Mouse (Mus musculus): ENCODE data around the gene Nup153. TPM values are rescaled to one million over a fixed set of nuclear protein-coding genes. Genes with fewer than 3 reads are reported as not detected.
A peak's percentile ranks its signal among the peaks of the same experiment; 100 is the strongest.

Nup153 gene
- total RNA-seq, 1 experiment from 2014 or later = 126 TPM

DNA sequence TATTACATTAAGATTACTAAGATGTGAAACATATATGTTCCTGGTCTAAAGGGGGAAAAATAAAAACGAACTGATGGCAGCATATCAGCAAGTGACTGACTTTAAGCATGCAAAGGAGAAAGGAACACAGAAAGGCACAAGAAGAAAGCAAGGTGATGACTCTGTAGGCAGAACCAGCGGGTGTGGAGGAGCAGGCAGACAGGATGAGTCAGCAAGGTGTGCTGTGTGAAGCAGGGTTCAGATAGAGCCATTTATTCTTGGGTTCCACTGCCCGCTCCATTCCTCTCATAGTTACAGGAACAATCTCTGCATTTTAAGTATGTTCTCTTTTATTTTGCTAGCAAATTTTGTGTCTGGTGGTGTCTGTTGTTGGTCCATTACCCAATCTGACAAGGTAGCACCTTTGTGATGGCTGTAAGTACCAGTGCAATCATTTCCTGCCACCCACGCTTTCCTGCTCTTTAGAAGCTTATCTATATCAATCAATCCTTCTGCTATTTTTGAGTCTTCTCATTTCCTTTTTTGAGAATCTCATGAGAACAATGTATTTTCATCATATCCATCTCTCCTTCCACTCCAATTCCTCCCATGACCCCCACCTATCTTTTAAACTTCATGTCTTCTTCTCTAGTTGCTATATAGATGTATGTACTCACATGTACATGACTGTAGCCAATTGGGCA, 37.0 kb downstream of the Nup153 start:
- ATAC-seq (ENCODE audit: extremely low read depth, insufficient number of reproducible peaks, low FRiP score, poor library complexity, severe bottlenecking) = no peak

DNA sequence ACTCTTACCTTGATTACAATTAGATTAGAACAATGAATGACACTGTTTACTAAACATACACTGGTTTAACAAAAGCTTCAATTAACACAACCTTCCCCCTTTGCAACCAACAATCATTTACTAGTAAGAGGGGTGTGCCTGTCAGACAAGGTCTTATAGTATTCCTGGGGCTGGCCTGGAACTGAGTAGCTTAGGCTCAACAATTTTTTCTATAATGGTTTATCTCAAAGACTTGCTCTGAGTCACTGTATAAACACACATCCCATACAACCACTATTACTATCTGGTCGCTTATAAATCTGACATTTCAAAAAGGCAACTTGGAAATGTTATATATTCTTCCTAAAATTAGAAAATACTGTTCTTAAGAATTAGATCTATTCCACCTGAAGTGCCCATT, 44.4 kb downstream of the Nup153 start:
- ATAC-seq (ENCODE audit: extremely low read depth, insufficient number of reproducible peaks, low FRiP score, poor library complexity, severe bottlenecking) = no peak

DNA sequence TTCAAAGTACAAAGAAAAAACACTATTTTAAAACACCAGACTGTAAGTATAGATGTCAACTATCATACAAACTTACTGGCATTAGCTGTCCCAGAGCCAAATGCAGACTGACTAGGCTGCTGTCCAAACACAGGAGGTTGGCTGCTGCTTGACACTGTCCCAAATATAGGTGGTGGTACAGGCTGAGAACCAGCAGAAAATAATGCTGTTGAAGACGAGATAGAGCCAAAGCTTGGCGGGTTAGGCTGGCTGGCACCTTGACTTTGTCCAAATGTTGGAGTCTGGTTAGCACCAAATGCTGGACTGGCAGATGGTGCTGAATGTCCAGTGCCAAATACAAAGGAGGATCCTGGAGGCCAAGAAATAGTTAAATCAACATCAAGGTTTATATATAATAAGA, 44.8 kb downstream of the Nup153 start:
- no peak for ATAC-seq (ENCODE audit: extremely low read depth, insufficient number of reproducible peaks, low FRiP score, poor library complexity, severe bottlenecking)

DNA sequence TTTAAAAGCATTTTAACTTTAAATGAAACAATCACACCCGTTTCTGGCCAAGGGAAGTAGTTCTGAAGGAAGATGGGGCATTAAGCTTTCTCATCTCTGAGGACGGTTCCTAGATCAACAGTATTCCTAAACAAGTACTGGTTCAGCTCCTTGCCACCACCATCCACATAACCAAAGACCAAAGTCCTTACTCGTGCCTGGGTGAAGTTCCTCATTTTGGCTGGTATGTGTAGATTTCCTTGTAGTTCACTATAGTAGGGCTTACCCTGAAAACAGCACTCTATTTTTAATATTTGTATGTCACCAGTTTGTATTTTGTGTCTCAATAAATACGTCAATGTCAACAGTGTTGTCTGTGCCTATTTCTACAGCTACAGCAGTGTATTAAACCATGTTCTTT, 50.0 kb downstream of the Nup153 start:
- no peak for ATAC-seq (ENCODE audit: extremely low read depth, insufficient number of reproducible peaks, low FRiP score, poor library complexity, severe bottlenecking)

DNA sequence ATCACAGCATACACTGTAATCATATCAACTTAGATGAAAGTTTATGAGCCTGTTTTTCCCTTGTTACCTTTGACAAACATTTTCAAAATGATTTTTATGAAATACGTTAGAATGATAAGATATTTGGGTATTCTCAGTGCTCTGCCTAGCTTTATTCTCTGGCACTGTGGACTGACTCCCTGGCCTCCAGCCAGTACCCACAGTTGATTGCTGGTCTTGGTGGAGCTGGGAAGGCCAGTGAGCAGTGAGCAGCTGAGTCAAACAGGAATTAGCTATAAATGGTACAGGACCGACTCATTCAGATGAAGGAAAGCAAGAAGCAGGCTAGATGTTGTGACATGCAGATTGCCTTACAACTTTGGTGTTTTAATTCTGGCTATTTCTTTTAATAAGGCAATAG, 53.1 kb downstream of the Nup153 start:
- ATAC-seq (ENCODE audit: extremely low read depth, insufficient number of reproducible peaks, low FRiP score, poor library complexity, severe bottlenecking) = no peak

DNA sequence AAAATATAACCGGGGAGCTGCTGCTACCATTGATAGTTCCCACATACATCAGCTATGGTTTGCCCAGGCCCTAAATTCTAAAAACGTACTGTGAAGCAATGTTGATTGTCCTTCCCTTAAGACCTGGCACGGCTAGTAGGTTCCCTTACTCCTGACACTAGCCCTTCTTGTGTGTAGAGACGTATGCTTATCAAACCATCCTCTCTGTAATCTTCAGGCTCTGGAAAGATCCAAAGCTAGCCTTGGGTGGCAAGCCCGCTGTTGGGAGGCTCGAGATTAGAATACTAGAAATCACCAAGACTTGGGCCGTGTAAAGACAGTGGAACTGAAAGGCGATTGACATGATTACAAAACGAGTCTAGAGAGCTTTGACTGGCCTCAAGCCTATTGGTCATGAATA, 57.2 kb downstream of the Nup153 start:
- no peak for ATAC-seq (ENCODE audit: extremely low read depth, insufficient number of reproducible peaks, low FRiP score, poor library complexity, severe bottlenecking)

DNA sequence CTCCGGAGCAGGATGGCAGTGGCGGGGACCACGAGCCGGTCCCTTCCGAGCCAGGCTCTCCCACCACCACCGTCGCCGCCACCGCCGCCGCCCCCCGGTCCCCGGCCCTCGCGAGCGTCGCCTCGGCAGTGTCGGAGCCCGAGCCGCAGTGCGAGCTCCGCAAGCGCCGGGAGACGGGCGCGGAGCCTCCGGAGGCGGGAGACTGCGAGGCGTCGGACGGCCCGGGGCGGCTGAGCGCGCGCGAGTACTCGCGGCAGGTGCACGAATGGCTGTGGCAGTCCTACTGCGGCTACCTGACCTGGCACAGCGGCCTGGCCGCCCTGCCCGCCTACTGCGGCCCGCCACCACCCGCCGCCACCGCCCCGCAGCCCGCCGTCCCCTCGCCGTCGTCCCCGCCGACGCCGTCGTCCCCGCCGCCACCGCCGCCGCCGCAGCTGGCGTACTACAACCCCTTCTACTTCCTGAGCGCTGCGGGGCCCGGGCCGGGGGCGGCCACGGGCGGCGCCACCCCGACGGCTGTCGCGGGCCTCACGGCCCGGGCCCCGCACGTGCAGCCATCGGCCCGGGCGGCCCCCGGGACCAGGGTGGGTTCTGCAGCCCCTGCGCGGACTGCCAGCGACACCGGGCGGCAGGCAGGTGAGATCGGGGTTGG, 58.0 kb downstream of the Nup153 start:
- ATAC-seq (ENCODE audit: extremely low read depth, insufficient number of reproducible peaks, low FRiP score, poor library complexity, severe bottlenecking) = no peak

DNA sequence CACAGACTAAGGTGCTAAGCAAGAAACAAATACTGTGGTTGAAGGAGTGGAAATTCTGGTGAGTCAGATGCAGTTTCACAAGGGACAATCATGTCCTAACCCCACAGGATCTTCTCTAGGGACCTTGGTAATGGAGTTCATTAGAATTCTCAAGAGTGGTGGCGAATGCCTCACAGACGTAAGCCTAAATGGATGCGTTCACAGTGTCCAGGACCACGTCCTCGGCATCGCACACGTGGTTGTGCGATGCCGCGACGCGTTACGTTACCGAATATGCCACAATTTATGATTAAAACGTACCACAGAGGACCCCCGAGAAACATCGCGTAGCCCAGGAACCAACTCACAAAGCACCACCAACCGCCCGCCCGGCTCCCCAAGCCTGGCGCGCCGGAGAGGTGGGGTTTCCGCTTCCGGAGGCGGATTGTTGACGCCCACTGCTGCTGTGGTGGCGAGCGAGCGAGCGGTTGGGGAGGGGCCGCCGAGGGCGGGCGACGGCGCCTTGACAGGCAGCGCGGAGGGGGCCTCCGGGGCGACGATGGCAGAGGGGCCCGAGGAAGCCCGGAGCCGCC, 58.6 kb downstream of the Nup153 start, which contains the start of gene Fam8a1:
TSS of gene Fam8a1 (plus strand) at position 475 of the 572 bp plus-strand sequence.
- peak; percentile 98 for ATAC-seq (ENCODE audit: extremely low read depth, insufficient number of reproducible peaks, low FRiP score, poor library complexity, severe bottlenecking)

DNA sequence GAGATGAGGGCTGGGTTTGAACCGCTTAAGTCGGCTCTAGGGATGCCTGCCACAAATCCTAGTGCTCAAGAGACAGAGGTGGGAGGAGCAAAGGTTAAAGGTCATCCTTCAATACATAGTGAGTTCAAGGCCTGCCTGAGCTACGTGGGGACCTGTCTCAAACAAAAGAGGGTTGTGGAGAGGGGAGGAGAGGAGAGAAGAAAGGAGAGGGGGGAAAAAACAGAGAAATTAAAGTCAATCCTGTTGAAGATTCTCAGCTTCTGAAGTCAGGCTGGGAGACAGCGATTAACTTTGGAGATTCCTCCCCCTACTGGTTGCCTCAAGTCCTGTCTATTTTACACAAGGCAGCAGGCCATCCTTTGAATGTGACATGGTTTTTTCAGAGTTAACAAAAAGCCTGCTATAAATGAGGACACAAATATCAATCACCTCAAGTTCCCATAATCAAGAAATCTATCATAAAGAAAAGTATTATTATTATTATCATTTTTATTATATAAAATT, 64.2 kb downstream of the Nup153 start:
- 0 out of 2 replicates have a peak, but pooled peaks have one; percentile 44 for ATAC-seq (ENCODE audit: extremely low read depth, insufficient number of reproducible peaks, low FRiP score, poor library complexity, severe bottlenecking)

DNA sequence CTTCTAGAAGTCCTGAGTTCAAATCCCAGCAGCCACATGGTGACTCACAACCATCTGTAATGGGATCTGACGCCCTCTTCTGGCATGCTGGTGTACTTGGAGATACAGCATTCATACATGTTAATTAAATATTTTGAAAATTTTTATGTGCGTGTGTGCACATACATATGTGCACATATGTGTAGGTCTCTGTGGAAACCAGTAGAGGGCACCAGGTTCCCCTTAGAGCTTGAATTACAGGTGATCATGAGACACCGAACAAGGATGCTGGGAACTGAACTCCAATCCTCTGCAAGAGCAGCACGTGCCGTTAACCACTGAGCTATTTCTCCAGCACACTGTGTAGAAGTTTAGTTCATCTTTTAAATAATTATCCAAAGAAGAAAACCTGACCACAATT, 68.5 kb downstream of the Nup153 start:
- no peak for ATAC-seq (ENCODE audit: extremely low read depth, insufficient number of reproducible peaks, low FRiP score, poor library complexity, severe bottlenecking)

DNA sequence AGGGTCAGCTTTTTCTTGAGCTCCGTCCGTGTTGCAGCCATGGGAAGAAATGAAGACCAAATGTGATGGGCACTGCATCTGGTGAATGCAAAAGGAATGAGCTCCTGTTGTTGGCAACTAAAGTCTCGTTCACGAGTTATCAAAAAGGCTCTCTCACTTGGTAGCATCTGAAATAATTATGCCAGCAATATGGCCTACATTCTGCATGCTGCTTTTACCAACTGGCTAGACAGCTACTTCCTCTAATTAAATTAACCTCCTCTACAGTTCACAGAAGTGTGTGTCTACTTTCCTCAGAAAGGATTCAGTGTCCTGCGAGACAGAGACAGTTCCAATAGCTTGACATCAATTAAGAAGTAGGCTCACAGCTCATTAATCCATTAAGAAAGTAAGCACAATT, 73.2 kb downstream of the Nup153 start:
- ATAC-seq (ENCODE audit: extremely low read depth, insufficient number of reproducible peaks, low FRiP score, poor library complexity, severe bottlenecking) = no peak

DNA sequence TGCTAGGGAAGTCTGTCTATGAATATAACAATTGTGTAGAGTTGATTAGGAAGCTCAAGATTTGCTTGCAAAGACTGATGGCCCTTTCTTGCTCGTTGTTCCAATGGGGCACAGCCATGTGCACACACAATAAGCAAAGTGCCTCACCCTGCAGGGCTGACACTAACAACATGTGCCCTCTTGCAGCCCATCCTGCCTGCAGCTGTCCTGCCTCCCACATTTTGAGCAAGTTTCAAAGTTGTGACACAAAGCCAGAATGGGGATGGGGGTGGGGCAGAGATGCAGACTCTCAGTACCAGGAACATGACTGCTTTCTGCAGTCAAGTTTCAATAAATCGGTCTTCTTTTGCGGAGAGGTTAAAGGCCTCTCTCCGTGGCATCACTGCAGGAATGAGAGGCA, 74.1 kb downstream of the Nup153 start:
- ATAC-seq (ENCODE audit: extremely low read depth, insufficient number of reproducible peaks, low FRiP score, poor library complexity, severe bottlenecking) = no peak

DNA sequence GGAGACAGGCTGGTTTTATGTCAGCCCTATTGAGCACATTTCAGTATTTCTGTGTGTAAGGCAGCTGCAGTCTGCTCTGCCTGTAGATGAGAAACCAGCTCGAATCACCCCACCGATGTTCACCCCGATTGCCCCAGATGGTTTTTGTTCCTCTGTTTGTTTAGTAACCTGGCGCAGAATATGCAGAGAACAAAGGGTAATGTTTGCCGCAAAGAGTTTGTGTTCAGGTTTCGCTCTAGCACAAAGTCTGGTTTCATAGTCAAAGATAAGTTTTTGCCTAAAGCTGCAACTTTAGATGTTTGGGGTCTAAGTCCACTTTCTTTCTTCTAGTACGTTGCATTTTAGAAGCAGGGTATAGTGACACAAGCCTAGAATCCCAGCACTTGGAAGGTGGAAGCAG, 75.1 kb downstream of the Nup153 start:
- ATAC-seq (ENCODE audit: extremely low read depth, insufficient number of reproducible peaks, low FRiP score, poor library complexity, severe bottlenecking) = no peak

DNA sequence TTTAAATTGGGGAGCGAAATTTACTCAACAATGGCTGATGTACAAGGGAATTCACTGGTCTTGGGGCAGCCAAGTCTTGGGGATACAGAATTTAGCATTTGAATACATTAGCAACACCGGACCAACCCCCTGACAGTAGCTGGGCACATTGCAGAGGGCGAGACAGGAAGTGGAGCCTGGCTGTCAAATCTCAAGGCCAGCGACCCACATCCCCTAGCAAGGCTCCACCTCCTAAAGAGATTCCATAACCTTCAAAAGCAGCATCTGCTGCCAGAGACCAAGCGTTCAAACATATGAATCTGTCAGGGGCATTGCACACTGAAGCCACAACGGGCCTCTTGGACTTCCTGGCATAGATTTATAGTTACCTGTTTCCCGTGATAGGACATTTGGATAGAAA, 75.9 kb downstream of the Nup153 start:
- ATAC-seq (ENCODE audit: extremely low read depth, insufficient number of reproducible peaks, low FRiP score, poor library complexity, severe bottlenecking) = no peak

DNA sequence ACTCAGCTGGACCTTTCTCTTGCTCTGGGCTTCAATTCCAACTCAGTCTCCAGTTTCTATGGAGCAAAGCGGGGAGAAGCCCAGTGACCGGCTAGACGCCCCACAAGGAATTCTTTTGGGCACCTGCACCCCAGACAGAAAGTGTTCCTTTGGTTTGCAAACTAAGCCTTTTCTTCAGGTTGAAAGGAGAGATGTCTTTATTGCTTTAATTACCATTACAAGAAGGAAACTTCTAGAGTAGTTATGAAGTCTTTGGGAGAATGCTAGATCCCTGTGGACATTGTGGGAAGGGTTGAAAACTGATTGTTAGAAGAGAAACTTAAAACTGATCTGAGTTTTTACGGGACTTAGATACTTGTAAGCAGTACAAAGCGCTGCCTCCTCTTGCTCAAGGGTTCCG, 82.3 kb downstream of the Nup153 start:
- ATAC-seq (ENCODE audit: extremely low read depth, insufficient number of reproducible peaks, low FRiP score, poor library complexity, severe bottlenecking) = no peak

DNA sequence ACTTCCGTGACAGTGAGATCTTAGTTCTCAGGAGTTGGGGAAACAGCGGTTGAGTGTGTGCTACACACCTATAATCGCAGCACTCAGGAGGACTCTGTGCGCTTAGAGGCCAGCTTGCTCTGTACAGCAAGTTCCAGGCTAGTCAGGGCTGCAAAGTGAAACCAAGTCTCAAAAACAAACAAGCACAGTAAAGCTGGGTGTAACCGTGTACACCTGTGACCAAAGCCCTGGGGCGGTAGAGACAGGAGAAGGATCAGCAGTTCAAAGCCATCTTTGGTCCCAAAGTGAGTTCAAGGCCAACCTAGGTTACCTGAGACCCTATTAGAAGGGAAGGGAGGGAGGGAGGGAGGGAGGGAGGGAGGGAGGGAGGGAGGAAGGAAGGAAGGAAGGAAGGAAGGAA, 83.6 kb downstream of the Nup153 start:
- no peak for ATAC-seq (ENCODE audit: extremely low read depth, insufficient number of reproducible peaks, low FRiP score, poor library complexity, severe bottlenecking)

DNA sequence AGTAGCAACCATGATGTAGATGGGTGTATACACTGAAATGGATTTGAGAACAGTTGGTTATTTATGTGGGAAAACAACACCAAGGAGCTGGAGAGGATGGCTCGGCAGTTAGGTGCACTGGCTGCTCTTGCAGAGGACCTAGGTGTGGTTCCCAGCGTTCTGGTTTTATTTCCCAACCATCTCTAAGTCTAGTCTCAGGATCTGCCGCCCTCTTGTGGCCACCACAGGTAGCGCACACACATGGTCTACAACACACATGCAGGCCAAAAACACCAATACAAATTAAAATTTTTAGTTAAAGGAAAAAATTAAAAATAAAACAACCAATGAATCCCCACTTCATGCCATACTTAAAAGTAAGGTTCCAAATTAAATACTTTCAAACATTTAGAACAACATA, 85.4 kb downstream of the Nup153 start:
- ATAC-seq (ENCODE audit: extremely low read depth, insufficient number of reproducible peaks, low FRiP score, poor library complexity, severe bottlenecking) = no peak

DNA sequence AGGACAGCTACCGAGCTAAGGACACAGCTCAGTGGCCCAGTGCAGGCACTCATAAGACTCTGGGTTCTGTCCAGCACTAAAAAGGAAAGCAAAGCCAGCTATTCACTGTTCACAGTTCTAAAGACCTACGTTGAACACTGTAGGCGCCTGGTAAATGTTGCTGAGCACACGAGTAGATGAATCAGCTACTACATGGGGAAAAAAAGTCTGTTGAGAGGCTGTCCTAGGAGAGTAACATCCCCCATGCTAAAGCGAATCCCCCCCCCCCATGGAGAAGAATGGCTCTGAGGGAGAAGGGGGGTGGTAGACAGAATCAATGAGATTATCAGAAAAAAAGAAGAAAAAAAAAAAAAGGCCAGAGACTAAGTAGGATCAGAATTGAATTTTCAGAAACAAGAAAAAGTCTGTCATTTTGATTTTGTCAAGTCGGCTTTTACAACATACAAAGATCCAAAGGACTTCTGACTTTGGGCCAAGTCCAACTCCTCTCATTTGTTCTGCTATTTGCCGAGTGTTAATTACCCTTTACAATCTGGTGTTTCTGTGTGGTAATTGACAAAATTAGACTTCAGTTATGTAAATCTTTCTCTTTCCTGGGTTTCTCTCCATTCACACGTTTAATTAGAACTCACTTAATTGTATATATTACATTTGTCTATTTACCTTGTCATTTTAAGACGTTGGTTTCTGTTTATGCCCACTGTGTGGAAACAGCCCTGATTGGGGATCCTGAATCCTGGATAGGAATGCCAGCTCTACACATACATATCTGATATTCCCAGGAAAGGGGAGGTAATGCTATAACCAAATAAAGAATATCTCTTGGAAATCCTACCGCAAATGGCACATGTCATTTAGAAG, 86.9 kb downstream of the Nup153 start:
- no peak for ATAC-seq (ENCODE audit: extremely low read depth, insufficient number of reproducible peaks, low FRiP score, poor library complexity, severe bottlenecking)

DNA sequence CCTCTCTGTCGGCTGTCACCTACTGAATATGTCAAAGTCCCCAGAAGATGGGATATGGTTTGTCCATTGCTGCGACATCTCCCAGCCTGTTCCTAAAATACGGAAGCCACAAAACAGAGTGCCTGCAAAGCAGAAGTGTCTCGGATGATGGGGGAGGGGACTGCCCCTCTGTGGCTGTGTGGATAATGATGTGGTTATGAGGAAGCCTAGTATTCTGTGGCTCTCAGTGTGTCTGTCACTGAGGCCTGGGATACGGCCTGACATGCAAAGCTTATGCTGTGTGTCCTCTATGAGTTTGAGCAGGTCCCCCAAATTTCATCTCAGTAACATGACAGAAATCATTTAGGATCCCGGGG, 93.6 kb downstream of the Nup153 start:
- ATAC-seq (ENCODE audit: extremely low read depth, insufficient number of reproducible peaks, low FRiP score, poor library complexity, severe bottlenecking) = peak; percentile 45

Data from neutrophil, adult 5-6 weeks (primary cell).